Mouse (Mus musculus) heart, embryonic 12.5 days (tissue): ENCODE measurements around the gene Swi5. TPM values are rescaled to one million over a fixed set of nuclear protein-coding genes. Genes with fewer than 3 reads are reported as not detected.

Experiments used
- ATAC-seq: fragments of 200-750 bp; cut with Nextera tagmentation; 2 replicates; pipeline ENCODE4 v1.8.0; 2017; ENCODE audit warnings: moderate TSS enrichment, moderate library complexity; ENCODE audit not compliant: insufficient number of reproducible peaks, low FRiP score
- H3K27ac ChIP-seq: fragments of 300-500 bp; sonication (generic); 2 replicates; pipeline ENCODE4 v1.5.1; 2016; ENCODE audit warnings: mild to moderate bottlenecking, moderate library complexity; ENCODE audit not compliant: poor library complexity, severe bottlenecking
- H3K27me3 ChIP-seq: fragments of 300-500 bp; sonication (generic); replicated peaks from 2 replicates; pipeline ENCODE4 v1.6.1; 2016; ENCODE audit warnings: mild to moderate bottlenecking, moderate library complexity
- H3K36me3 ChIP-seq: fragments of 300-500 bp; sonication (generic); 2 replicates; pipeline ENCODE4 v1.6.1; 2016; ENCODE audit warnings: mild to moderate bottlenecking, moderate library complexity
- H3K4me1 ChIP-seq: fragments of 300-500 bp; sonication (generic); replicated peaks from 2 replicates; pipeline ENCODE4 v1.6.1; 2016; ENCODE audit warnings: mild to moderate bottlenecking
- H3K4me2 ChIP-seq: fragments of 300-500 bp; sonication (generic); 2 replicates; pipeline ENCODE4 v1.6.1; 2016; ENCODE audit warnings: mild to moderate bottlenecking, moderate library complexity
- H3K4me3 ChIP-seq: fragments of 300-500 bp; sonication (generic); 2 replicates; pipeline ENCODE4 v1.5.1; 2016; ENCODE audit warnings: mild to moderate bottlenecking
- H3K9ac ChIP-seq: fragments of 300-500 bp; sonication (generic); 2 replicates; pipeline ENCODE4 v1.6.1; 2016; ENCODE audit warnings: mild to moderate bottlenecking, moderate library complexity
- H3K9me3 ChIP-seq: fragments of 300-500 bp; sonication (generic); replicated peaks from 2 replicates; pipeline ENCODE4 v1.6.1; 2016; ENCODE audit warnings: mild to moderate bottlenecking, moderate library complexity
- WGBS: fragments of 180-500 bp; shearing (Covaris S2); methylation state at CpG from one replicate; pipeline ENCODE4 v1.1.7; 2016; 5-methylcytosine and 5-hydroxymethylcytosine counted together
- polyA plus RNA-seq: library from polyadenylated mRNA; unstranded; fragments of >200 nt; fragmentation: Nextera tagmentation; extraction: Ambion mirVana; gene quantifications from 2 replicates; pipeline ENCODE4 v1.2.1, GENCODE M21; 2016

The Swi5 gene
- 284 and 317 TPM in 2 replicates for polyA plus RNA-seq

DNA sequence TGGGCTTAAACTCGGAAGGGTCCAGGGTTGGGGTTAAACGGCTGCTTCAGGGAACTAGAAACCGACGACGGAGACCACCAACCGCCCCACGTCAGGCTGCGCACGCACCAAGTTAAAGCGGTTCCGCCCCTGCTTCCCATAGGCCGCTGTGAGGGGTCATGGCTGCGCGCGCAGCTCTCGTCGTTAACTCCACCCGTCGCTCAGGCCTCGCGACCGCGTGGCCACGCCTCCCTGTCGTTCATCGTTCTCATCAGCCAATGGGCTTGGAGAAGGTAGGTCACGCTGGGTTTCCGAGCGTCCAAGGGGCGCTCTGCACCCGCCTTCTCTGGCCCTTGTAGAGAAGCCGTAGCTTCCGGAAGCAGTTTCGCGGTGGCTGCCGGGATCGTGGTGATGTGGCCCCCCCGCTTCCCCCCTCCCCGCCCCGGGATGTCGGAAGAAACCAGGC is at the start of gene Swi5:
TSS of gene Swi5 (minus strand) at position 153 of the 445 bp plus-strand sequence.
- H3K9me3 ChIP-seq, result no peaks in the 10 kb centered on the region
- H3K27ac ChIP-seq, result peak within 1 kb of the TSS; percentile 69
- peak within 1 kb of the TSS; percentile 90 for H3K4me2 ChIP-seq
- peak within 1 kb of the TSS; percentile 96 for H3K9ac ChIP-seq
- peaks cover 21% of the 10 kb centered on the region for H3K4me1 ChIP-seq
- H3K4me3 ChIP-seq, result peak within 1 kb of the TSS; percentile 66
- under 1% methylated on average over 40 of the region's 41 CpGs for WGBS
- H3K36me3 ChIP-seq, result peaks cover 33% of the 10 kb centered on the region
- peak; percentile 99 for ATAC-seq
- no peaks in the 10 kb centered on the region for H3K27me3 ChIP-seq

DNA sequence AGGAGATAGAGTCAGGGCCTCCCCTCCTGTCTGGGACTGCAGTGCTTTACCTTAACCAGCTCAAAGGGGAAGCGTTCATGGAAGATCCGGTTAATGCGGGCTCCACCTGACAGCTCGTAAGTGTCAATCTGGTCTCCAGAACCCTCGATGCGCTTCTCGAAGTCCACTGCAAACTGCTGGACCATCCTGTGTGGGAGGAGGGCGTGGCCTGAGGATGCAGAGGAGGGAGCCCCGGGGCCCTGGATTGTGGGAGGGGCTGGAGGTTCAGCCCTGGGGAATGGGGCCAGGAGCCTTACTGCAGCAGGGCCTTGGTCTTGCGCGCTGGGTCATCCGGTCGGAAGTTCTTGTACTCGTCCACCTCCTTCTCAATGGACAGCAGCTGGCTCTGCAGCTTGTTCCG is 48.0 kb upstream of the Swi5 start:
- no peak for ATAC-seq
- no peak overlapping the region for H3K9ac ChIP-seq
- H3K27ac ChIP-seq, result no peak overlapping the region
- H3K4me3 ChIP-seq, result no peak overlapping the region
- H3K9me3 ChIP-seq, result 0 out of 2 replicates have a peak, but pooled peaks cover 3% of the 10 kb centered on the region
- peaks cover 67% of the 10 kb centered on the region for H3K27me3 ChIP-seq
- H3K4me2 ChIP-seq, result no peak overlapping the region
- no peaks in the 10 kb centered on the region for H3K4me1 ChIP-seq
- WGBS, result 42% methylated on average over 15 of the region's 15 CpGs
- H3K36me3 ChIP-seq, result no peaks in the 10 kb centered on the region

DNA sequence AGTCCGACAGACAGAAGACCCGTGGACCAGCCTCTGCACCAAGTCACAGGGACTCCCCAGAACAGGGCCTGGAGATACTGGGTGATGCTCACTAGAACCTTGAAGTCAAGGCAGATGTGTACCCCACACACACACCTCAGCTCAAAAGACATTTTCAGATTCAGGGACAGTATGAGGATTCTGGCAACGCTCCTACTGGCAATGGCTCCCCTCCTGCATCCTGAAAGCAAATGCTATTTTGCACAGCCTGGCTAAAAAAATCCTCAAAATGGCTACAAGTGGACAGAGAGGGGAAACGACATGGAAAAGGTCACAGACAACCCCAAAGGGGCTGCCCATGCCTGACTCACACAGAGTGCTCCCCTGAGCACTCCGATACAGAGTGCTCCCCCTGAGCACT is 44.3 kb upstream of the Swi5 start:
- H3K9me3 ChIP-seq, result no peaks in the 10 kb centered on the region
- ATAC-seq, result no peak

DNA sequence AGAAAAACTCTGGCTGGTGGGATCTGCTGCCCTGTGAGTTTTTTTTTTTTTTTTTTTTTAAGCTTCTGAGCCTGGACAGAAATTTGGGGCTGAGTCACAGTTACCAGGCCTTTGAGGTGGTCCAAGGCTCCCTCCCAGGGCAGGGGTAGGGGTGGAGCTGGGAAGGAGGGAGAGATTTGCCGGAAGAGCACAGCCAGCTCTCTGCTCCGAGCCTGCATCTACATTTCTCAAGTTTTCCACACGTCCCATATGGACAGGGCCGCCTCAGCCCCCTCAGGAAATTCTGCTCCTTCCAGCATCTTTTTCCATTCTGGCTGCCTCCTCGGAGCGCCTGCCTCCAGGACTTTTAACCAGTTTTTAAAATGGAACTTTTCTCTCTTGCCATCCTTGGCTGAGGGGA is 41.7 kb upstream of the Swi5 start:
- no peaks in the 10 kb centered on the region; the same call in 1 of the 2 replicates for H3K4me1 ChIP-seq
- H3K4me3 ChIP-seq, result no peak overlapping the region
- WGBS, result 38% methylated on average over 6 of the region's 6 CpGs
- no peaks in the 10 kb centered on the region for H3K36me3 ChIP-seq
- peaks cover 28% of the 10 kb centered on the region for H3K27me3 ChIP-seq
- H3K4me2 ChIP-seq, result no peak overlapping the region
- H3K9ac ChIP-seq, result no peak overlapping the region
- H3K27ac ChIP-seq, result peak overlapping the region; percentile 46; the same call in 1 of the 2 replicates
- peak; percentile 24; the same call in 1 of the 2 replicates for ATAC-seq
- H3K9me3 ChIP-seq, result no peaks in the 10 kb centered on the region

More for the DNA sequence above, 44.3 kb upstream of the Swi5 start:
- no peaks in the 10 kb centered on the region; the same call in 1 of the 2 replicates for H3K4me1 ChIP-seq
- H3K9ac ChIP-seq, result no peak overlapping the region
- H3K36me3 ChIP-seq, result no peaks in the 10 kb centered on the region
- no peak overlapping the region for H3K4me2 ChIP-seq
- WGBS, result 76% methylated on average over 5 of the region's 5 CpGs
- H3K27me3 ChIP-seq, result peaks cover 54% of the 10 kb centered on the region
- no peak overlapping the region for H3K27ac ChIP-seq
- no peak overlapping the region for H3K4me3 ChIP-seq

DNA sequence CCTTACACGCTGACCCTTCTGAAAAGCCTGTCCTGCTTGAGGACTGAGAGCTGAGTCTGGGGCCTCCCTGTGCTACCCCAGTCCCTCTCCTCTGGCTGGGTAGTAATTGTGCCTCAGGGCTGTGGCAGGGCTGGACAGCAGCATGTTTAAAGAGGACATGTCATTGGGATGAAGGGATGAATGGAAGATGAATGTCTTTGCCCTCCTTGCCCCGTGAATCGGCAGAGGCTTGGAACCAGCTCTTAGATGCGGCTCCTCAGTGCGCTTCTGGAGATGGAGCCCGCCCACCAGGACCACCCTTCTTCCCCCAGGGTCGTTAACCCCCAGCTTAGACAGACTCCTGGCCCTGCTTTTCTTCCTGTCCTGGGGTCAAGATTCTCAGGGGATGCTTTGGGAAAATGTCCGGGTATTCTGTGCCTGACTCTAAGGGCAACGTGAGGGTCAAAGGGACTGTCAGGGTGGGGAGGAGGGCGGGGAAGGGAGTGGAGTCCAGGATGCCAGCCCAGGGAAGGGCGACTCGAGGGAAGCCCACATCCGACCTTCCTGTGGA is 41.1 kb upstream of the Swi5 start:
- Histone ChIP-seq H3K9me3 (no peaks in the 10 kb centered on the region), H3K27ac (0 out of 2 replicates have a peak overlapping the region, but pooled peaks have one; percentile 46)
- 43% methylated on average over 13 of the region's 13 CpGs for WGBS

DNA sequence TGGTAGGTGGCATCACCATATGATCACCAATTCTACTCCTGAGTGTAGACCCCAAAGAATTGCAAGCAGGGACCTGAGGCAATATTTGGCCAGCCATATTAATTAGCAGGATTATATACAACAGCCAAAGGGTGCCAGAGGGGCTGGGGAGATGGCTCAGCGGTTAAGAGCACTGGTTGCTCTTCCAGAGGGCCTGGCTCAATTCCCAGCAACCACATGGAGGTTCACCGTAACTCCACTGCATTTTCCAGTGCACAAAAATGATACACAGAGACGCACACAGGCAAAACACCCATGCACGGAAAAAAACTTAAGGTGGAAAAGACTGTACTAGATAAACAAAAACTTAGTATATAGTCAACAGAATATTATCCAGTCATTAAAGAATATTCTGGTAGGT is 39.3 kb upstream of the Swi5 start:
- no peak overlapping the region for H3K9ac ChIP-seq
- 74% methylated on average over 4 of the region's 4 CpGs for WGBS
- H3K36me3 ChIP-seq, result no peaks in the 10 kb centered on the region
- H3K27ac ChIP-seq, result no peak overlapping the region
- H3K27me3 ChIP-seq, result peaks cover 12% of the 10 kb centered on the region; the same call in 1 of the 2 replicates
- no peaks in the 10 kb centered on the region for H3K9me3 ChIP-seq
- H3K4me3 ChIP-seq, result no peak overlapping the region
- H3K4me1 ChIP-seq, result peaks cover 4% of the 10 kb centered on the region
- H3K4me2 ChIP-seq, result no peak overlapping the region
- no peak for ATAC-seq

More for the DNA sequence above, 41.1 kb upstream of the Swi5 start:
- Histone ChIP-seq H3K4me1 (no peaks in the 10 kb centered on the region; the same call in 1 of the 2 replicates), H3K36me3 (no peaks in the 10 kb centered on the region), H3K4me3 (no peak overlapping the region), H3K9ac (no peak overlapping the region), H3K27me3 (peaks cover 23% of the 10 kb centered on the region), H3K4me2 (no peak overlapping the region)
- ATAC-seq, result no peak

DNA sequence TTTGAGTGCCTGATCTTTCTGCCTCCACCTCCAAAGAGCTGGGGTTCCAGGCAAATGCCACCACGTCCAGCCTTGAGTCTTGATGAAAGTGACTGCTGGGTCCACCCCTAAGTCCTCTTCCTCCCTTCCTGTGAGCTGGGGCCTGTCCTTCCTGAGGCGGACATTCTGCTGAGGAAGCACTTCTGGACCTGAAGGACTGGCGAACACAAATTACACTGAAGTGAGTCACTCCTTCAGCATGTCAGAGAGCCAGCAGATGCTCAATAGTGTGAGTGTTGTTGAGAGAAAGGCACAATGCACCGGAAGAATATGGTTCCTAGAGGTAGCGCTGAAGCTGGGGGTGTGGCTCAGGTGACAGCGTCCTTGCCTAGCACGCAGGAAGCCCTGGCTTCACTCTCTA is 37.5 kb upstream of the Swi5 start:
- Histone ChIP-seq H3K4me3 (no peak overlapping the region), H3K9me3 (no peaks in the 10 kb centered on the region), H3K4me1 (peaks cover 12% of the 10 kb centered on the region), H3K36me3 (no peaks in the 10 kb centered on the region), H3K4me2 (no peak overlapping the region), H3K27me3 (peaks cover 20% of the 10 kb centered on the region), H3K27ac (0 out of 2 replicates have a peak overlapping the region, but pooled peaks have one; percentile 4), H3K9ac (no peak overlapping the region)
- WGBS, result 36% methylated on average over 7 of the region's 7 CpGs
- ATAC-seq, result no peak

DNA sequence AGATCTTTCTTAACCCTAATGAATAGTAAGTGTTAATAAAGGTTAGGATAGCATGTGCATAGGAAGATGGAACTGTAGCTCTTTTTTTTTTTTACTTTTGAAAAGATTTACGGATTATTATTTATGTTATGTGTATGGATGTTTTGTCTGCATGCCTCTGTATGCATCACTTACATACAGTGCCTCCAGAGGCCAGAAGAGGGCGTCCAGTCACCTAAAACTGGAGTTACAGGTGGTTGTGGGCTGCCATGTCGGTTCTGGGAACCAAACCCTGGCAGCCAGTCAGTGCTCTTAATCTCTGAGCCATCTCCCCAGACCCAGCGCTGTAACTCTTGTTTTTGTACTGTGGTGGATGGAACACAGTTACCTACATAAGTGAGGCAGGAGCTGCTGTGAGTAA is 36.4 kb upstream of the Swi5 start:
- peaks cover 23% of the 10 kb centered on the region for H3K4me1 ChIP-seq
- peaks cover 25% of the 10 kb centered on the region for H3K27me3 ChIP-seq
- no peaks in the 10 kb centered on the region for H3K36me3 ChIP-seq
- 53% methylated on average over 4 of the region's 4 CpGs for WGBS
- no peak overlapping the region for H3K27ac ChIP-seq
- no peak overlapping the region for H3K9ac ChIP-seq
- H3K4me3 ChIP-seq, result no peak overlapping the region
- H3K9me3 ChIP-seq, result no peaks in the 10 kb centered on the region
- no peak overlapping the region for H3K4me2 ChIP-seq
- ATAC-seq, result no peak

DNA sequence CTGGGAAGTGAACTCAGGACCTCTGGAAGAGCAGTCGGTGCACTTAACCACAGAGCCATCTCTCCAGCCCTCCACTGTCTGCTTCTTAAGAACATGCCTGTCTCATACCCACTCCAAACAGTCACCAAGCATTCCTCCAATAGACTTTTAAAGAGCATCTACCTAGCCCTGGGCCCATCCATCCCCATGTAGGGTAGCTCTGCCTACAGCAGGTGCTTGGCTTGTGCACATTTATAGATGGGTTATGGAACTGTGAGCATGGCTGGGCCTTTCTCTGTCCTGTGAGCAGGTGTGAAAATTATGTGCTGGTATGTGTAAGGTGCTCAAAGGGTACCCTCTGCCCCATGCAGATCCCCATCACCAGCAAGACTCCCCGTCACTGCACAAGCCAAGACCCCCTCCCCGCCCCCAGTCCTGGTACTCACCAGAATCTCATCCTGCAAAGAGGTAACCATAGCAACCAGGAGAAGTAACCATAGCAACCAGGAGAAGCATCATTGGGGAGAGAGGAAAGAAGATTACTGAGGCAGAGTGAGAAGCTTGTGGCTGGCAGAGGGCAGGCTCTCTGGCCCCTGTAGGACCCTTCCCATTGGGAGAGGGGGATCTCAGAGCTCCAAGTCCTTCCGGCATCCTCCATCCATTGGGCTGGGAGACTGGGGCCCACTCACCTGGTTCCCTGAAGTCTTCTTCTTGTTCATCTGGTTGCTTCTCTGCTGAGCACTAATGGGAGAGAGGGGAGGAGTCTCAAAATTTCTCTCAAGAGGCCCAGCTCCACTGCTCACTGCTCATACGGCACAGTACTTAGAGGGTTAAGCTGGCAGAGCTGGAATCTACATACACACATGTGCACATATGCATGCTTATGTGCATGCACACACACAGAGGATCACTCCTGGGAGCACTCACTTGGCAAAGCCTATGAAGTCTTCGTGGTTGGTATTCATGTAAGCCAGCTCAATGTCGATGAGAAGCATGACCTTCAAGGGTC is 35.2 kb upstream of the Swi5 start:
- no peak overlapping the region for H3K27ac ChIP-seq
- H3K27me3 ChIP-seq, result peaks cover 32% of the 10 kb centered on the region
- no peak overlapping the region for H3K9ac ChIP-seq
- no peak overlapping the region for H3K4me2 ChIP-seq
- no peaks in the 10 kb centered on the region for H3K36me3 ChIP-seq
- no peak for ATAC-seq
- peaks cover 33% of the 10 kb centered on the region for H3K4me1 ChIP-seq
- no peaks in the 10 kb centered on the region for H3K9me3 ChIP-seq
- H3K4me3 ChIP-seq, result no peak overlapping the region
- WGBS, result 77% methylated on average over 7 of the region's 7 CpGs

DNA sequence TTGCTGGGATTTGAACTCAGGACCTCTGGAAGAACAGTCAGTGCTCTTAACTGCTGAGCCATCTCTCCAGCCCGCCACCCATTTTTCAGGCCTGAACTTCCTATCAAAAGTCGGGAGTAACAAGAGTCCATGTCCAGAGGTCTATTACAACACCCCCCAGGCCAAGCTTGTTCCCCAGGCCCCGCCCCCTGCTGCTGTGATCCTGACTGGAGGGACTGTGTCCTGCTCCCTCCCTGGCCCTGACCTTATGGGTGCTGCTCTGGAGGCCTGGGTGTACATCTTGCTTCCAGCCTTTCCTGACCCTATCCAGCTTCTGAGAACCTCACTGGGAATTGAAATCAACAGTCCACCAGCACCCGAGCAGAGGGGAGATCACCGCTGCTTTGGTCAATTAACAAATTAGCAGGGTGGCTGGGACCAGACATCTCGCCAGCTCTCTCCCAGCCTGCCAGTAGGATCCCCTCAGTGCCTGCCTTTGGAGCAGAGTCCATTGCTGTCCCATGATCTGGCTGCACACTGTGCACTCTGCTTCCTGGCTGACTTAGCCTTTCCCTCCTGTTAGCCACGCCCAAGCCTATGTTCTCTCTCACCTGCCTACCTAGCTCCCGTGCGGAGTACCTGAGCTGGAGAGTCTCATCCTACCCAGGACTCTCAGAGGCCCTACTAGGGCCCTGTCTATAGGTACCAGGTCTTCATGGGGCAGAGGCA is 33.9 kb upstream of the Swi5 start:
- Histone ChIP-seq H3K4me3 (no peak overlapping the region), H3K36me3 (no peaks in the 10 kb centered on the region), H3K4me2 (no peak overlapping the region), H3K4me1 (peaks cover 46% of the 10 kb centered on the region), H3K9me3 (no peaks in the 10 kb centered on the region), H3K9ac (no peak overlapping the region), H3K27ac (peak overlapping the region; percentile 15), H3K27me3 (peaks cover 39% of the 10 kb centered on the region)
- 70% methylated on average over 9 of the region's 9 CpGs for WGBS
- ATAC-seq, result no peak
